Mouse (Mus musculus) embryo, embryonic 10 days (tissue): ENCODE measurements around the gene Rasl2-9.
"Not testable (repeated sequence)": the region's sequence is repeated elsewhere in the genome, so short reads cannot be mapped to it uniquely, and the experiment has no call there.

Source experiments
- DNase-seq: peaks from one replicate; pipeline ENCODE4 v3.0.0-alpha.2; 2015; ENCODE audit warnings: low spot score

Rasl2-9 gene

GRCm38 (mm10) chr7:5080815-5081214 is 44.9 kb downstream of the Rasl2-9 start:
- no peak for DNase-seq

GRCm38 (mm10) chr7:5080010-5080751 is 45.6 kb downstream of the Rasl2-9 start, which contains the start of gene Epn1:
Epn1 (plus strand) TSS chr7:5080235.
- DNase-seq, result peak; percentile 99

- not testable (repeated sequence) for DNase-seq
Observed at GRCm38 (mm10) chr7:5079365-5080009, 46.3 kb downstream of the Rasl2-9 start.

- no peak for DNase-seq
Observed at GRCm38 (mm10) chr7:5076931-5077330, 48.8 kb downstream of the Rasl2-9 start.

- no peak for DNase-seq
Observed at GRCm38 (mm10) chr7:5074984-5075383, 50.8 kb downstream of the Rasl2-9 start.
